Mouse (Mus musculus) gastrocnemius, postnatal 10 days (tissue): ENCODE data around the gene Gm3383. TPM values are rescaled to one million over a fixed set of nuclear protein-coding genes. Genes with fewer than 3 reads are reported as not detected.
"Not testable (repeated sequence)": the region's sequence is repeated elsewhere in the genome, so short reads cannot be mapped to it uniquely, and the experiment has no call there.

ENCODE experiments used
- DNase-seq: peaks from one replicate; pipeline ENCODE4 v3.0.0; 2021; ENCODE audit warnings: mixed read lengths
- long read RNA-seq, 2 experiments: library from polyadenylated mRNA; stranded (forward); transcript quantifications; one replicate each; pipeline ENCODE4 v2.0.0; 2021
- total RNA-seq, 2 experiments: library from RNA; stranded (reverse); gene quantifications; 2 replicates each; pipeline ENCODE4 v1.2.3; 2021

Gm3383 gene
- total RNA-seq = 1 to 10 TPM; 1.9 to 2.6 TPM
- long read RNA-seq, experiment 1 = 0 reads
- long read RNA-seq, experiment 2 = 0 reads

- DNase-seq = not testable (repeated sequence)
Measured at GRCm38 (mm10) chr14:5807882-5808281, at the start of gene Gm3383. Gene Gm3383 (minus strand): TSS chr14:5807982.

GRCm38 (mm10) chr14:5855911-5856310, 48.1 kb upstream of the Gm3383 start:
- not testable (repeated sequence) for DNase-seq

DNA sequence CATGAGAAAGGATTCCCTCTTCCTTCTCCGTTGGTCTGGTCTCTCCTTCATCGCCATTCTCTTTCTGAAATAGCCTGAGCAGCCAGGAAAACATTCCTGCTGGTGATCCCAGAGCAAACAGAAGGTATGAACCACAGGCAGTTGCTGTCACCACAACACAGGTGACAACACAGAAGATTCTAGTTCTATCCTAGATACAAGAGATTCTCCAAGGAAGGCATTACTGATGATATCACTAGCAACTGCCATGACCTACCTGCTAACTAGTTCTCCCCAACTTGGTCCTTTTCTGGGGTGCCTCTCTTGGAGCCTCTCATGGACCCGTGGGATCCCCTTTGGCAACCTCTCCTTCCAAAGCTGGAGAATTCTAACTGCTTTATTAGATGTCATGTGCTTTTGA, 22.4 kb upstream of the Gm3383 start, which contains the start of gene Gm3424:
Gene Gm3424 (minus strand): TSS at position 101 of the 400 bp plus-strand sequence.
- DNase-seq = not testable (repeated sequence)

GRCm38 (mm10) chr14:5812699-5813356, 5.0 kb upstream of the Gm3383 start:
- DNase-seq = not testable (repeated sequence)

- not testable (repeated sequence) for DNase-seq
Measured at GRCm38 (mm10) chr14:5741477-5741876, 66.3 kb downstream of the Gm3383 start, which contains the start of gene Gm3373. Gene Gm3373 (minus strand): TSS chr14:5741577.

DNA sequence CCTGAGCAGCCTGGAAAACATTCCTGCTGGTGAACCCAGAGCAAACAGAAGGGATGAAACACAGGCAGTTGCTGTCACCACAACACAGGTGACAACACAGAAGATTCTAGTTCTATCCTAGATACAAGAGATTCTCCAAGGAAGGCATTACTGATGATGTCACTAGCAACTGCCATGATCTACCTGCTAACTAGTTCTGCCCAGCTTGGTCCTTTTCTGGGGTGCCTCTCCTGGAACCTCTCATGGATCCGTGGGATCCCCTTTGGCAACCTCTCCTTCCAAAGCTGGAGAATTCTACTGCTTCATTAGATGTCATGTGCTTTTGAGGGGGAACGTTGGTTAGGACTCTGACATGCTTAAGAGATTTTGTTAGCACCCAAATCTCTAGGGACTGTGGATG, 120.4 kb downstream of the Gm3383 start, which contains the start of gene Gm9603:
Gene Gm9603 (minus strand): TSS at position 101 of the 400 bp plus-strand sequence.
- not testable (repeated sequence) for DNase-seq

- not testable (repeated sequence) for DNase-seq
Measured at GRCm38 (mm10) chr14:5632928-5633327, 174.9 kb downstream of the Gm3383 start, which contains the start of gene Gm8265. Gene Gm8265 (minus strand): TSS chr14:5633028.

Other genes starting within 250 kb of the Gm3383 start
- not detected for gene Gm8265, start 175.0 kb downstream of the Gm3383 start, total RNA-seq
- gene Gm9603, start 120.5 kb downstream of the Gm3383 start, total RNA-seq = under 1 TPM in 1 of 2 experiments, not detected in 1; 0.14 TPM
- gene Gm3373, start 66.4 kb downstream of the Gm3383 start, total RNA-seq = 1 to 10 TPM in 1 of 2 experiments, under 1 TPM in 1; 0.35 to 1.4 TPM
- gene Gm3424, start 22.3 kb upstream of the Gm3383 start, total RNA-seq = not detected
- gene Gm8237, start 72.4 kb upstream of the Gm3383 start, total RNA-seq = 1 to 10 TPM; 1.0 to 1.5 TPM
- under 1 TPM; 0.82 to 0.88 TPM for gene Gm3248, start 153.8 kb upstream of the Gm3383 start, total RNA-seq
- not detected for gene Gm3453, start 171.2 kb upstream of the Gm3383 start, total RNA-seq